Mouse (Mus musculus) embryonic facial prominence, embryonic 10.5 days (tissue): Measurements from ENCODE around the gene Ccdc130. TPM values are rescaled to one million over a fixed set of nuclear protein-coding genes. Genes with fewer than 3 reads are reported as not detected.
A peak's percentile ranks its signal among the peaks of the same experiment; 100 is the strongest.

Experiments used
- DNase-seq: peaks from one replicate; pipeline ENCODE4 v3.0.0-alpha.2; 2017; ENCODE audit warnings: low spot score
- H3K27ac ChIP-seq: fragments of 300-500 bp; sonication (generic); replicated peaks from 2 replicates; pipeline ENCODE4 v1.5.1; 2016; ENCODE audit warnings: mild to moderate bottlenecking
- H3K27me3 ChIP-seq: fragments of 300-500 bp; sonication (generic); replicated peaks from 2 replicates; pipeline ENCODE4 v1.6.1; 2016; ENCODE audit warnings: low read depth, mild to moderate bottlenecking; ENCODE audit not compliant: poor library complexity, severe bottlenecking
- H3K36me3 ChIP-seq: fragments of 300-500 bp; sonication (generic); replicated peaks from 2 replicates; pipeline ENCODE4 v1.6.1; 2016; ENCODE audit warnings: mild to moderate bottlenecking, moderate library complexity
- H3K4me1 ChIP-seq: fragments of 300-500 bp; sonication (generic); 2 replicates; pipeline ENCODE4 v1.6.1; 2016
- H3K4me3 ChIP-seq: fragments of 300-500 bp; sonication (generic); 2 replicates; pipeline ENCODE4 v1.5.1; 2016; ENCODE audit warnings: mild to moderate bottlenecking, moderate library complexity
- H3K9me3 ChIP-seq: fragments of 300-500 bp; sonication (generic); 2 replicates; pipeline ENCODE4 v1.6.1; 2016; ENCODE audit warnings: mild to moderate bottlenecking
- WGBS: fragments of 180-500 bp; shearing (Covaris S2); methylation state at CpG from one replicate; pipeline ENCODE4 v1.1.7; 2016; 5-methylcytosine and 5-hydroxymethylcytosine counted together
- microRNA counts: library from miRNA; unstranded; fragments of <30 nt; microRNA quantifications from one replicate; lab custom pipeline; 2017
- microRNA-seq: library from miRNA; unstranded; fragments of <30 nt; microRNA quantifications from one replicate; pipeline ENCODE4, GENCODE M21; 2017
- polyA plus RNA-seq: library from polyadenylated mRNA; unstranded; fragments of >200 nt; fragmentation: Nextera tagmentation; extraction: Ambion mirVana; gene quantifications from 2 replicates; pipeline ENCODE4 v1.2.1, GENCODE M21; 2016

Gene Ccdc130
- polyA plus RNA-seq, 1 experiment from 2014 or later, result 24.6 TPM

GRCm38 (mm10) chr8:84208381-84209380 is 61.5 kb downstream of the Ccdc130 start:
- H3K9me3 ChIP-seq, result no peaks in the 10 kb centered on the region
- DNase-seq, result no peak
- H3K27ac ChIP-seq, result peak overlapping the region; percentile 45
- peaks cover 33% of the 10 kb centered on the region for H3K4me1 ChIP-seq
- 49% methylated on average over 17 of the region's 17 CpGs for WGBS
- H3K36me3 ChIP-seq, result peaks cover 68% of the 10 kb centered on the region
- no peaks in the 10 kb centered on the region for H3K27me3 ChIP-seq
- peak overlapping the region; percentile 16; the same call in 1 of the 2 replicates for H3K4me3 ChIP-seq

DNA sequence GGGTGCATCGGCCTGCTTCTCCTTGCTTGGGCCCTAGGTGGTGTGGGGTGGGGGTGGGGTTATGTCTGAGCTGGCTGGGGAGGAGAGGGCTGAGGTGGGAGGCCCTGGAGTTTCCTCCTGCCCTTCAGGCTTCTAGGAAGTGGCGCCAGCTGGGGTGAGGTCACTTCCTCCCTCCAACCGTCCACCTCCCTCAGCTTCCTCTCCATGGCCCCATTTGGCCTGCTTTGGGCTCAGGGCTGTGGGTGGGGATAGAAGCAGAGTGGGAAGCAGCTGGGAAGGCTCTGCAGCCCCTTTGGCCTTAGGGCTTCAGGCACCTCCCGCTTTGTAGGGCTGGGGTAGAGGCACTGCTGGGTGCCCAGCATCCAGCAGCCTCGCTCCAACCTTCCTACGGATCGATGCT is 62.4 kb downstream of the Ccdc130 start:
- WGBS, result 64% methylated on average over 7 of the region's 7 CpGs
- H3K4me3 ChIP-seq, result 0 out of 2 replicates have a peak overlapping the region, but pooled peaks have one; percentile 5
- peaks cover 60% of the 10 kb centered on the region for H3K36me3 ChIP-seq
- peak; percentile 43 for DNase-seq
- peaks cover 42% of the 10 kb centered on the region for H3K4me1 ChIP-seq
- peak overlapping the region; percentile 45 for H3K27ac ChIP-seq
- no peaks in the 10 kb centered on the region for H3K9me3 ChIP-seq
- H3K27me3 ChIP-seq, result peaks cover under 1% of the 10 kb centered on the region; the same call in 1 of the 2 replicates

MicroRNAs encoded within 50 kb of the gene (microRNA counts, 519-probe panel; counts per million panel counts)
- microRNA mmu-miR-23a (lab: Ali Mortazavi, UCI) (4,839 counts per million, percentile 85 among the panel's probes with 10 or more counts), microRNA mmu-miR-27a (lab: Ali Mortazavi, UCI) (5,945 counts per million, percentile 94 among the panel's probes with 10 or more counts)

Small RNA genes within 50 kb of the gene (microRNA-seq; reads per million reads assigned to microRNA genes)
- 5,023 reads per million, percentile 89 among the genes with 10 or more reads in this experiment for gene Mir23a
- not detected for gene Mir24-2
- gene Mir27a, result 148 reads per million, percentile 53 among the genes with 10 or more reads in this experiment
- gene Mir3074-2, result not detected

Other genes starting within 250 kb of the Ccdc130 start
- gene Palm3, start 248.9 kb downstream of the Ccdc130 start, polyA plus RNA-seq, result 9.3 and 11.5 TPM in 2 replicates
- gene Il27ra, start 227.8 kb downstream of the Ccdc130 start, polyA plus RNA-seq, result 0.16 and 0.29 TPM in 2 replicates
- not detected in 2 replicates for gene Rln3, start 225.4 kb downstream of the Ccdc130 start, polyA plus RNA-seq
- gene Gm10643, start 205.2 kb downstream of the Ccdc130 start, polyA plus RNA-seq, result 1.1 and 1.4 TPM in 2 replicates
- gene Rfx1, start 203.5 kb downstream of the Ccdc130 start, polyA plus RNA-seq, result 9.7 TPM in 2 replicates
- gene Dcaf15, start 165.6 kb downstream of the Ccdc130 start, polyA plus RNA-seq, result 15.9 and 18.0 TPM in 2 replicates
- 0.08 and 0.12 TPM in 2 replicates for gene Podnl1, start 144.4 kb downstream of the Ccdc130 start, polyA plus RNA-seq
- 20.4 and 21.0 TPM in 2 replicates for gene Cc2d1a, start 122.4 kb downstream of the Ccdc130 start, polyA plus RNA-seq
- 1.5 and 1.8 TPM in 2 replicates for gene 4930432K21Rik, start 122.4 kb downstream of the Ccdc130 start, polyA plus RNA-seq
- 2.4 and 3.5 TPM in 2 replicates for gene Nanos3, start 85.2 kb downstream of the Ccdc130 start, polyA plus RNA-seq
- 37.2 and 41.7 TPM in 2 replicates for gene Zswim4, start 33.3 kb downstream of the Ccdc130 start, polyA plus RNA-seq
- 409 and 427 TPM in 2 replicates for gene D8Ertd738e, start 20.7 kb downstream of the Ccdc130 start, polyA plus RNA-seq
- gene Mri1, start 13.1 kb downstream of the Ccdc130 start, polyA plus RNA-seq, result 64.0 and 64.2 TPM in 2 replicates
- 4.4 and 5.5 TPM in 2 replicates for gene Cacna1a, start 118.1 kb upstream of the Ccdc130 start, polyA plus RNA-seq